11 mouse cellular contexts compared by ENCODE assay signal in genomic region chr10:108433976-108434375, GRCm38 (mm10).
DNase-seq lines count a peak whose midpoint lies in the region; ATAC-seq lines count a peak whose summit lies in the region.
"Had no signal": no experiment of that assay in that cellular context is flagged by ENCODE, and none has a peak within 500 bp of the region (broad histone marks: within the 10 kb centered on the region; RNA-seq: fewer than 3 reads in every experiment).

No protein-coding gene starts in this region.

- intact Hi-C loops in left cerebral cortex, postnatal 4 days (cut with DNase I) = loop anchor here (5.0 to 10.0 kb wide), 3 partner anchors 132 to 579 kb away; no protein-coding TSS in a partner anchor

- H3K27ac ChIP-seq in liver, embryonic 12.5 days = no peak overlapping the region
- H3K27ac ChIP-seq in forebrain, embryonic 12.5 days = no peak overlapping the region
- H3K27ac ChIP-seq in kidney, embryonic 14.5 days (ENCODE audit: low read depth, low read length) = peak overlapping the region; percentile 51
- H3K27ac ChIP-seq in neural tube, embryonic 14.5 days (ENCODE audit: low read depth, low read length) = no peak overlapping the region

- WGBS in liver, embryonic 12.5 days (ENCODE audit: insufficient replicate concordance) = 6% methylated on average over 15 of the region's 15 CpGs
- WGBS in forebrain, embryonic 12.5 days = 8% methylated on average over 15 of the region's 15 CpGs
- 12% methylated on average over 15 of the region's 15 CpGs for WGBS in kidney, embryonic 14.5 days
- WGBS in neural tube, embryonic 14.5 days = 12% methylated on average over 15 of the region's 15 CpGs

- no peak for DNase-seq in liver
- DNase-seq in left cerebral cortex, postnatal 4 days = no peak
- DNase-seq in thymus, postnatal 25 days = no peak

- peaks cover 9% of the 10 kb centered on the region for H3K4me1 ChIP-seq in liver, embryonic 12.5 days
- peaks cover 15% of the 10 kb centered on the region for H3K4me1 ChIP-seq in forebrain, embryonic 12.5 days
- H3K4me1 ChIP-seq in kidney, embryonic 14.5 days (ENCODE audit: control insufficient read depth, insufficient read depth, low read length) = peaks cover 17% of the 10 kb centered on the region
- no peaks in the 10 kb centered on the region for H3K4me1 ChIP-seq in neural tube, embryonic 14.5 days (ENCODE audit: control insufficient read depth, insufficient read depth, low read length)
- H3K4me1 ChIP-seq: megakaryocyte, embryonic 14.5 days had no signal

- no peaks in the 10 kb centered on the region for H3K36me3 ChIP-seq in liver, embryonic 12.5 days
- H3K36me3 ChIP-seq in forebrain, embryonic 12.5 days (replicated peaks) = no peaks in the 10 kb centered on the region
- H3K36me3 ChIP-seq in kidney, embryonic 14.5 days (ENCODE audit: control insufficient read depth, insufficient read depth, low read length) = no peaks in the 10 kb centered on the region
- no peaks in the 10 kb centered on the region for H3K36me3 ChIP-seq in neural tube, embryonic 14.5 days (ENCODE audit: control insufficient read depth, insufficient read depth, low read length)
- H3K36me3 ChIP-seq: G1E had no signal

- H3K9ac ChIP-seq in liver, embryonic 12.5 days = no peak overlapping the region
- no peak overlapping the region for H3K9ac ChIP-seq in forebrain, embryonic 12.5 days
- no peak overlapping the region for H3K9ac ChIP-seq in kidney, embryonic 14.5 days (ENCODE audit: low read depth, low read length)
- H3K9ac ChIP-seq in neural tube, embryonic 14.5 days (replicated peaks; ENCODE audit: low read depth, low read length) = no peak overlapping the region

- H3K4me2 ChIP-seq in liver, embryonic 12.5 days = peak overlapping the region; percentile 38
- H3K4me2 ChIP-seq in forebrain, embryonic 12.5 days = peak overlapping the region; percentile 21
- peak overlapping the region; percentile 31; the same call in 1 of the 2 replicates for H3K4me2 ChIP-seq in kidney, embryonic 14.5 days (replicated peaks; ENCODE audit: low read depth, low read length)
- H3K4me2 ChIP-seq in neural tube, embryonic 14.5 days (ENCODE audit: low read depth, low read length) = no peak overlapping the region; the same call in 1 of the 2 replicates

- H3K4me3 ChIP-seq in liver, embryonic 12.5 days = no peak overlapping the region
- H3K4me3 ChIP-seq in forebrain, embryonic 12.5 days (replicated peaks) = no peak overlapping the region; the same call in 1 of the 2 replicates
- no peak overlapping the region for H3K4me3 ChIP-seq in kidney, embryonic 14.5 days (ENCODE audit: low read length)
- no peak overlapping the region for H3K4me3 ChIP-seq in neural tube, embryonic 14.5 days (ENCODE audit: low read depth, low read length)
- H3K4me3 ChIP-seq: erythroblast, embryonic 14.5 days; megakaryocyte, embryonic 14.5 days had no signal

- ATAC-seq in liver, embryonic 12.5 days = 0 out of 2 replicates have a peak, but pooled peaks have one; percentile 42
- ATAC-seq in forebrain, embryonic 12.5 days (ENCODE audit: low FRiP score) = peak; percentile 64; the same call in 1 of the 2 replicates
- ATAC-seq in kidney, embryonic 14.5 days (ENCODE audit: low FRiP score, low TSS enrichment) = no peak
- peak; percentile 34; the same call in 1 of the 2 replicates for ATAC-seq in neural tube, embryonic 14.5 days (ENCODE audit: low read depth)
- ATAC-seq in monocyte, adult 5-6 weeks (replicated peaks; ENCODE audit: insufficient number of reproducible peaks, low FRiP score, low TSS enrichment, poor library complexity, severe bottlenecking) = no peak

- 0 out of 2 replicates have a peak, but pooled peaks cover 3% of the 10 kb centered on the region for H3K27me3 ChIP-seq in liver, embryonic 12.5 days (replicated peaks)
- no peaks in the 10 kb centered on the region for H3K27me3 ChIP-seq in forebrain, embryonic 12.5 days
- H3K27me3 ChIP-seq in kidney, embryonic 14.5 days (ENCODE audit: control insufficient read depth, insufficient read depth, low read length) = no peaks in the 10 kb centered on the region
- no peaks in the 10 kb centered on the region for H3K27me3 ChIP-seq in neural tube, embryonic 14.5 days (ENCODE audit: control insufficient read depth, insufficient read depth, low read length)
- H3K27me3 ChIP-seq: megakaryocyte, embryonic 14.5 days had no signal

- no peaks in the 10 kb centered on the region for H3K9me3 ChIP-seq in liver, embryonic 12.5 days (replicated peaks)
- H3K9me3 ChIP-seq in forebrain, embryonic 12.5 days = no peaks in the 10 kb centered on the region
- H3K9me3 ChIP-seq in kidney, embryonic 14.5 days (ENCODE audit: control insufficient read depth, low read length) = no peaks in the 10 kb centered on the region
- H3K9me3 ChIP-seq in neural tube, embryonic 14.5 days (ENCODE audit: control insufficient read depth, low read length) = no peaks in the 10 kb centered on the region
- H3K9me3 ChIP-seq: G1E; megakaryocyte, embryonic 14.5 days had no signal

Comparison
In these comparisons a context has a peak if more than half of its experiments do, and no peak if none do; other contexts are left out.
1. ATAC-seq: peak in liver, embryonic 12.5 days (single experiment), forebrain, embryonic 12.5 days (single experiment) and neural tube, embryonic 14.5 days (single experiment); none in kidney, embryonic 14.5 days (single experiment) and monocyte, adult 5-6 weeks (single experiment).